Mouse (Mus musculus) stomach, postnatal 0 days (tissue): ENCODE results near the gene Slc16a8. TPM values are rescaled to one million over a fixed set of nuclear protein-coding genes. Genes with fewer than 3 reads are reported as not detected.

Experiments used
- ATAC-seq: fragments of 200-750 bp; cut with Nextera tagmentation; 2 replicates; pipeline ENCODE4 v1.8.0; 2017; ENCODE audit not compliant: low FRiP score, low TSS enrichment
- DNase-seq: peaks from one replicate; pipeline ENCODE4 v3.0.0-alpha.2; 2016; ENCODE audit warnings: low spot score
- H3K27ac ChIP-seq: fragments of 300-500 bp; sonication (generic); replicated peaks from 2 replicates; pipeline ENCODE4 v1.5.1; 2014; ENCODE audit warnings: mild to moderate bottlenecking, control low read depth
- H3K27me3 ChIP-seq: fragments of 300-500 bp; sonication (generic); 2 replicates; pipeline ENCODE4 v1.6.1; 2014; ENCODE audit warnings: low read length; ENCODE audit not compliant: control insufficient read depth, insufficient read depth
- H3K36me3 ChIP-seq: fragments of 300-500 bp; sonication (generic); 2 replicates; pipeline ENCODE4 v1.6.1; 2014; ENCODE audit warnings: low read length, mixed read lengths; ENCODE audit not compliant: control insufficient read depth, insufficient read depth
- H3K4me1 ChIP-seq: fragments of 300-500 bp; sonication (generic); replicated peaks from 2 replicates; pipeline ENCODE4 v1.6.1; 2014; ENCODE audit warnings: antibody characterized with exemption; ENCODE audit not compliant: control insufficient read depth, insufficient read depth
- H3K4me2 ChIP-seq: fragments of 300-500 bp; sonication (generic); replicated peaks from 2 replicates; pipeline ENCODE4 v1.6.1; 2014; ENCODE audit warnings: low read depth, mild to moderate bottlenecking, control low read depth, moderate library complexity
- H3K4me3 ChIP-seq: fragments of 300-500 bp; sonication (generic); 2 replicates; pipeline ENCODE4 v1.5.1; 2014; ENCODE audit warnings: low read depth, low read length, control low read depth
- H3K9ac ChIP-seq: fragments of 300-500 bp; sonication (generic); 2 replicates; pipeline ENCODE4 v1.6.1; 2014; ENCODE audit warnings: mild to moderate bottlenecking, low read length, control low read depth, mixed read lengths
- H3K9me3 ChIP-seq: fragments of 300-500 bp; sonication (generic); 2 replicates; pipeline ENCODE4 v1.6.1; 2016; ENCODE audit warnings: low read length; ENCODE audit not compliant: control insufficient read depth
- CTCF ChIP-seq: IDR thresholded peaks from 2 replicates; pipeline ENCODE4 v1.5.1; 2016; ENCODE audit warnings: antibody characterized with exemption, low read depth, mild to moderate bottlenecking, moderate library complexity
- EP300 ChIP-seq: optimal IDR thresholded peaks from 2 replicates; pipeline ENCODE3; 2016; ENCODE audit warnings: antibody characterized with exemption
- WGBS: fragments of 180-500 bp; shearing (Covaris S2); extraction: QIAGEN DNeasy Blood & Tissue Kit; methylation state at CpG from one replicate; pipeline ENCODE4 v1.1.7; 2014; 5-methylcytosine and 5-hydroxymethylcytosine counted together
- polyA plus RNA-seq: library from polyadenylated mRNA; unstranded; fragments of >200 nt; fragmentation: Nextera tagmentation; extraction: Ambion mirVana; gene quantifications from 2 replicates; pipeline ENCODE4 v1.2.1, GENCODE M21; 2015

The Slc16a8 gene
- polyA plus RNA-seq, 1 experiment from 2014 or later, result 0.12 TPM

DNA sequence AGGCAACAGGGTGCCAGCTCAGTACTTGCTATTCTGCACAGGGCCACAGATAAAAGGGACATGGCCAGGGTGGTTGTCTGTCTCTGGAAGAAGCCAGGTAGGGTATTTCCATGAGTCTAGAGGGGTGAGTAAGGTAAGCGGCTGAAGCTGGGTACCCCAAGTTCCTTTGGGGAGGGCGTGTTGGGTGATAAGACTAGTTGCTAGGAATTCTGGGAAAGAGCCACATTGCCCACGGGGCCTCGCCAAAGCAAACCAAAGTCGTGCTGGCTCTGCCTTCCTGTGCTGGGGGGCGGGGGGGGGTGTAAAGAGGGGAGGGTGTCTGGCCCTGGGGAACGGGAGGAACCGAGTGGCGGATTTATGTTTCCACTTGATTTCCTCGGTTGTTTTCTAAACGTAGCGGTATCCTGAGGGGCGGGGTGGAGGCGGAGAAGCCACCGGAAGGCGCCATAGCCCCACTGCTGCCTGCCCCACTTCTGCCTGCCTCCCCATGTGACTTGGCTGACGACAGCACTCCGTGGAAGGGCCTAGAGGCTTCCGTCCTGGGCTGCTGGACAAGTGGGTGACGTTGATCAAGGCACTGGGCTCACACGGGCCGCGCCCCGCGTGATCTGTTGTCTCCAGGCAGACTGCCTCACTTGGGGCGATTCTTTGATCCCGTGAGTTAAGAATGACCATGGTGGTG is 45.7 kb downstream of the Slc16a8 start:
- H3K27me3 ChIP-seq, result no peaks in the 10 kb centered on the region
- TF ChIP-seq CTCF, result no peak
- no peak for TF ChIP-seq EP300
- 73% methylated on average over 27 of the region's 27 CpGs for WGBS
- no peak for ATAC-seq
- no peaks in the 10 kb centered on the region for H3K9me3 ChIP-seq
- no peak overlapping the region for H3K4me3 ChIP-seq
- H3K27ac ChIP-seq, result no peak overlapping the region
- no peaks in the 10 kb centered on the region for H3K4me1 ChIP-seq
- no peak overlapping the region for H3K4me2 ChIP-seq
- H3K9ac ChIP-seq, result no peak overlapping the region
- H3K36me3 ChIP-seq, result no peaks in the 10 kb centered on the region
- peak; percentile 25 for DNase-seq

GRCm38 (mm10) chr15:79208211-79208610 is 46.4 kb downstream of the Slc16a8 start:
- H3K27me3 ChIP-seq, result no peaks in the 10 kb centered on the region
- H3K36me3 ChIP-seq, result no peaks in the 10 kb centered on the region
- DNase-seq (no peak), ATAC-seq (0 out of 2 replicates have a peak, but pooled peaks have one; percentile 18)
- no peak overlapping the region for H3K9ac ChIP-seq
- no peaks in the 10 kb centered on the region for H3K4me1 ChIP-seq
- H3K4me2 ChIP-seq, result no peak overlapping the region
- H3K27ac ChIP-seq, result no peak overlapping the region
- H3K9me3 ChIP-seq, result no peaks in the 10 kb centered on the region
- WGBS, result 66% methylated on average over 6 of the region's 6 CpGs
- no peak overlapping the region for H3K4me3 ChIP-seq
- TF ChIP-seq CTCF (no peak), EP300 (no peak)

DNA sequence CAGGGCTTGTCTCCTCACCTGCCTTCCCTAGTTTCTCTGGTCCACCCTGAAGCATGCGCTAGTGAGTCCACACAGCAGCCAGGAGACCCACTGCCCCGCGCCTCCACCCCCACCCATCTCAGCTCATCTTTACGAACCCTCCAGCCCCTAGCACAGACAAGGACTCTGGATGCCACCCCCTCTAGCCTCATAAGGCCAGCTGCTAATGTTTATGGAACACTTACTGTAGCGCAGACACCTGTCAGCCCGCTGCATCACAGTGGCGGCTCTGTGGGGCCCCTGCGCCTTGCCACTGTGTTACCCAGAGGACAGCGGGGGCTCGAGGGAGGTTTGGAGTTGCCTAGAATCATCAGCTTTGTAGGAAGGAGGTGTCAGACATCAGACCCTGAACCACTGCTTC is 52.0 kb downstream of the Slc16a8 start:
- Histone ChIP-seq H3K4me2 (no peak overlapping the region), H3K4me3 (no peak overlapping the region), H3K9me3 (no peaks in the 10 kb centered on the region), H3K27me3 (no peaks in the 10 kb centered on the region), H3K36me3 (no peaks in the 10 kb centered on the region), H3K9ac (no peak overlapping the region), H3K27ac (no peak overlapping the region), H3K4me1 (no peaks in the 10 kb centered on the region)
- no peak for ATAC-seq
- DNase-seq, result no peak
- whole genome bisulfite sequencing, result 20% methylated on average over 10 of the region's 10 CpGs
- TF ChIP-seq EP300, result no peak
- TF ChIP-seq CTCF, result no peak

DNA sequence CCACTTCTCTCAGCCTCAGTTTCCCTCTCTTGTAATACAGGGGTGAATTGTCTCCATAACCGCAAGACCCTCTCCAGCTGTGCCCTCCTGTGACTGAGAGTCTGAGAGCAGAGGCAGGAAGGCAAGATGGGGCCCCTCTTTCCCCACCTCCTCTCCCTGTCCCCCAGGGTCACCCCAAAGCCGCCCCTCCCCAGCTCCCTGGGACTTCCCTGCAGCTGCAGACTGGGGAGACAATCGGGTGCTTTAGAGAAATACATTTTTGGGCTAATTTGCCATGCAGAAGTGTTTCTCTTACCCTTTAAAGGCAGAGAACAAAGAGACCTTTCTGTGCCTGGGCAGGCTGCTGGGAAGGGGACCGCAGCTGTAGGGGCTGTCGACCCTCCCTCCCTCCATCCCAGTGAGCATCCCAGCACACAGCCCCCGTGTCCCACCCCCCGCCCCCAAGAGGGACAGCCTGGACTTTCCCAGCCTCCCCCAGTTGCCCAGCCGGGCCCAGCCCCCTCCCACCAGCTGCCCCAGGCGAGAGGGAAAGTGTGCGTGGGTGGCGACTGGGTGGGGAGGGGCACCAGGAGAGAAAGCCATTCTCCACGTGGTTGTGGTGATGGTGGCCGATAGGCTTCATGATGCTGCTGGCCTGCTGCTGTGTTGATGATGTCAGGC is 52.9 kb downstream of the Slc16a8 start:
- DNase-seq (peak; percentile 35), ATAC-seq (no peak; the same call in 1 of the 2 replicates)
- Histone ChIP-seq H3K4me1 (no peaks in the 10 kb centered on the region), H3K4me2 (no peak overlapping the region), H3K27me3 (no peaks in the 10 kb centered on the region), H3K9me3 (no peaks in the 10 kb centered on the region), H3K36me3 (no peaks in the 10 kb centered on the region), H3K4me3 (no peak overlapping the region), H3K9ac (no peak overlapping the region), H3K27ac (no peak overlapping the region)
- WGBS, result 35% methylated on average over 13 of the region's 13 CpGs
- TF ChIP-seq CTCF (no peak), EP300 (no peak)

Other genes with a start within 250 kb of the Slc16a8 start
- 285 and 309 TPM in 2 replicates for gene H1f0, start 226.3 kb downstream of the Slc16a8 start, polyA plus RNA-seq
- gene Galr3, start 212.9 kb downstream of the Slc16a8 start, polyA plus RNA-seq, result 0.31 and 0.34 TPM in 2 replicates
- 27.1 and 28.0 TPM in 2 replicates for gene Ankrd54, start 191.9 kb downstream of the Slc16a8 start, polyA plus RNA-seq
- gene Eif3l, start 179.6 kb downstream of the Slc16a8 start, polyA plus RNA-seq, result 132 and 135 TPM in 2 replicates
- 7.0 and 7.8 TPM in 2 replicates for gene Micall1, start 145.9 kb downstream of the Slc16a8 start, polyA plus RNA-seq
- gene Polr2f, start 113.8 kb downstream of the Slc16a8 start, polyA plus RNA-seq, result 308 and 320 TPM in 2 replicates
- 6.4 and 7.9 TPM in 2 replicates for gene 1700088E04Rik, start 113.5 kb downstream of the Slc16a8 start, polyA plus RNA-seq
- gene Sox10, start 89.5 kb downstream of the Slc16a8 start, polyA plus RNA-seq, result 3.6 and 3.9 TPM in 2 replicates
- gene Pick1, start 25.6 kb downstream of the Slc16a8 start, polyA plus RNA-seq, result 25.7 and 26.7 TPM in 2 replicates
- 0.23 and 0.27 TPM in 2 replicates for gene Gm49486, start 25.4 kb downstream of the Slc16a8 start, polyA plus RNA-seq
- gene Baiap2l2, start 30.8 kb upstream of the Slc16a8 start, polyA plus RNA-seq, result 4.1 and 4.9 TPM in 2 replicates
- gene Pla2g6, start 73.6 kb upstream of the Slc16a8 start, polyA plus RNA-seq, result 8.8 and 9.4 TPM in 2 replicates
- 11.4 and 11.9 TPM in 2 replicates for gene Maff, start 91.9 kb upstream of the Slc16a8 start, polyA plus RNA-seq
- 21.2 and 22.3 TPM in 2 replicates for gene Tmem184b, start 148.8 kb upstream of the Slc16a8 start, polyA plus RNA-seq
- gene Csnk1e, start 200.8 kb upstream of the Slc16a8 start, polyA plus RNA-seq, result 44.8 and 50.8 TPM in 2 replicates